Mouse (Mus musculus): ENCODE measurements around the gene Zfand3.

DNA sequence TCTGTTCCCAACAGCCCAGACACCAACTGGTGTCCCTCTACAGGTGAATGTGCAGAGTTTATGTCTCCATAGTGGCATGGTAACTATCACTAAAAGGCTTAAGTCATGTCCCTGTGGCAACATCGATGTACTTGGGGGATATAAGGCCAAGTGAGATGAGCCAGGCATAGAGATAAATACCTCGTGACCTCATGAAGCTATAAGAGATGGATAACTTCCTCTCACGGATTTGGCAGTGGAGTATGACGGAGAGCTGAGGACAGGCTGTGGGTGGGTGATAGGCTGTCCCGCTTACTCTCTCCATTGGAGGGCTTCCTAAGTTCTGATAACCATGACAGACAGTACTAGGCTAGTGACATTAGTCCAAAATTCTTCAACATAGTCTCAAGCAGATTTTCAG, 208.8 kb downstream of the Zfand3 start:
- TF ChIP-seq E2F4 (IDR thresholded peaks at IDR 0.05; ENCODE audit: insufficient read depth) = no peak
- no peak for TF ChIP-seq TCF12 (IDR thresholded peaks at IDR 0.05; ENCODE audit: insufficient read depth, poor library complexity, severe bottlenecking)
- TF ChIP-seq CEBPB (IDR thresholded peaks at IDR 0.05; ENCODE audit: insufficient read depth, poor library complexity, severe bottlenecking) = no peak
- no peak for TF ChIP-seq USF1 (IDR thresholded peaks at IDR 0.05; ENCODE audit: low read depth)
- no peak for TF ChIP-seq POLR2A (IDR thresholded peaks at IDR 0.05; ENCODE audit: insufficient read length, low read depth)
- no peak for TF ChIP-seq MYOG (IDR thresholded peaks at IDR 0.05; ENCODE audit: control insufficient read depth in 1 of 3, insufficient read depth in 1 of 3, insufficient read length in 2 of 3, low read depth in 2 of 3)
- TF ChIP-seq MAX (IDR thresholded peaks at IDR 0.05; ENCODE audit: low read depth) = no peak
- TF ChIP-seq MYOD1 (IDR thresholded peaks at IDR 0.05; ENCODE audit: control insufficient read depth in 1 of 3, insufficient read length in 2 of 3, low read depth in 2 of 3) = peak in 1 of 3 experiments; percentile 28
- no peak for TF ChIP-seq POLR2AphosphoS2 (IDR thresholded peaks at IDR 0.05; ENCODE audit: insufficient read length, low read depth)
- no peak for TF ChIP-seq TCF3 (IDR thresholded peaks at IDR 0.05; ENCODE audit: insufficient read length, low read depth)
- TF ChIP-seq REST (IDR thresholded peaks at IDR 0.05; ENCODE audit: insufficient read depth, insufficient read length) = no peak
- no peak for TF ChIP-seq SRF (IDR thresholded peaks at IDR 0.05; ENCODE audit: control insufficient read depth, insufficient read length, low read depth)
